Mouse (Mus musculus): ENCODE results near the gene 1700025G04Rik.

The 1700025G04Rik gene

GRCm38 (mm10) chr1:151990615-151991014 lies 99.3 kb downstream of the 1700025G04Rik start:
- DNase-seq: no peak

GRCm38 (mm10) chr1:151988713-151989112 lies 101.2 kb downstream of the 1700025G04Rik start:
- DNase-seq: no peak

- DNase-seq: no peak
Measured at GRCm38 (mm10) chr1:151988066-151988465, 101.9 kb downstream of the 1700025G04Rik start.

- peak; percentile 26 for DNase-seq
Measured at GRCm38 (mm10) chr1:151986024-151986778, 103.7 kb downstream of the 1700025G04Rik start.

GRCm38 (mm10) chr1:151985056-151985455 lies 104.9 kb downstream of the 1700025G04Rik start:
- no peak for DNase-seq

- no peak for DNase-seq
Measured at GRCm38 (mm10) chr1:151983991-151984390, 105.9 kb downstream of the 1700025G04Rik start.

GRCm38 (mm10) chr1:151980498-151980897 lies 109.4 kb downstream of the 1700025G04Rik start:
- no peak for DNase-seq

- no peak for DNase-seq
Measured at GRCm38 (mm10) chr1:151979803-151980456, 110.0 kb downstream of the 1700025G04Rik start.

- no peak for DNase-seq
Measured at GRCm38 (mm10) chr1:151978751-151979150, 111.2 kb downstream of the 1700025G04Rik start.

- no peak for DNase-seq
Measured at GRCm38 (mm10) chr1:151977596-151977995, 112.3 kb downstream of the 1700025G04Rik start.

GRCm38 (mm10) chr1:151976850-151977249 lies 113.1 kb downstream of the 1700025G04Rik start:
- DNase-seq: no peak

- DNase-seq: no peak
Measured at GRCm38 (mm10) chr1:151975418-151976379, 114.2 kb downstream of the 1700025G04Rik start.

- peak; percentile 28 for DNase-seq
Measured at GRCm38 (mm10) chr1:151974887-151975286, 115.0 kb downstream of the 1700025G04Rik start.

- DNase-seq: no peak
Measured at GRCm38 (mm10) chr1:151974424-151974823, 115.5 kb downstream of the 1700025G04Rik start.

- no peak for DNase-seq
Measured at GRCm38 (mm10) chr1:151973110-151973700, 116.7 kb downstream of the 1700025G04Rik start.

- DNase-seq: no peak
Measured at GRCm38 (mm10) chr1:151971581-151971980, 118.3 kb downstream of the 1700025G04Rik start.

- no peak for DNase-seq
Measured at GRCm38 (mm10) chr1:151968126-151968525, 121.8 kb downstream of the 1700025G04Rik start.

GRCm38 (mm10) chr1:151964811-151965210 lies 125.1 kb downstream of the 1700025G04Rik start:
- no peak for DNase-seq

GRCm38 (mm10) chr1:151963248-151963647 lies 126.7 kb downstream of the 1700025G04Rik start:
- no peak for DNase-seq

- no peak for DNase-seq
Measured at GRCm38 (mm10) chr1:151962078-151962477, 127.8 kb downstream of the 1700025G04Rik start.

- DNase-seq: no peak
Measured at GRCm38 (mm10) chr1:151961204-151961603, 128.7 kb downstream of the 1700025G04Rik start.

GRCm38 (mm10) chr1:151959010-151959409 lies 130.9 kb downstream of the 1700025G04Rik start:
- no peak for DNase-seq

- DNase-seq: no peak
Measured at GRCm38 (mm10) chr1:151958442-151958841, 131.5 kb downstream of the 1700025G04Rik start.
